In genomic region chr2:155679586-155680110, GRCm38 (mm10) we compare ENCODE assay signal across 24 mouse cellular contexts. TPM values are rescaled to one million over a fixed set of nuclear protein-coding genes. Genes with fewer than 3 reads are reported as not detected.
DNase-seq lines count a peak whose midpoint lies in the region; ATAC-seq and TF ChIP-seq lines count a peak whose summit lies in the region.
"Had no signal": no experiment of that assay in that cellular context is flagged by ENCODE, and none has a peak within 500 bp of the region (broad histone marks: within the 10 kb centered on the region; RNA-seq: fewer than 3 reads in every experiment).

No protein-coding gene starts in this region.

- H3K27ac ChIP-seq in heart, postnatal 0 days (ENCODE audit: low read depth), result peak overlapping the region; percentile 46; the same call in 1 of the 2 replicates
- H3K27ac ChIP-seq: embryonic facial prominence, embryonic 12.5 days; forebrain, embryonic 15.5 days; hindbrain, embryonic 15.5 days; limb, embryonic 13.5 days; liver, embryonic 14.5 days; midbrain, embryonic 15.5 days had no signal

- H3K4me1 ChIP-seq in heart, postnatal 0 days (ENCODE audit: control insufficient read depth, insufficient read depth), result no peaks in the 10 kb centered on the region
- H3K4me1 ChIP-seq: embryonic facial prominence, embryonic 12.5 days; forebrain, embryonic 15.5 days had no signal

- intact Hi-C loops in heart, postnatal 25 days (cut with DNase I), result no loop called here

- H3K36me3 ChIP-seq in heart, postnatal 0 days (replicated peaks; ENCODE audit: control insufficient read depth, insufficient read depth, low read length), result no peaks in the 10 kb centered on the region
- H3K36me3 ChIP-seq: embryonic facial prominence, embryonic 12.5 days; forebrain, embryonic 15.5 days; hindbrain, embryonic 15.5 days; midbrain, embryonic 15.5 days had no signal

- H3K9me3 ChIP-seq in heart, postnatal 0 days (replicated peaks; ENCODE audit: control insufficient read depth, low read length), result no peaks in the 10 kb centered on the region
- H3K9me3 ChIP-seq: embryonic facial prominence, embryonic 12.5 days; forebrain, embryonic 15.5 days; hindbrain, embryonic 15.5 days; limb, embryonic 13.5 days; midbrain, embryonic 15.5 days had no signal

- TF ChIP-seq EP300 in heart, postnatal 0 days (IDR thresholded peaks at IDR 0.05; ENCODE audit: low read depth), result no peak

- no peaks in the 10 kb centered on the region for H3K27me3 ChIP-seq in heart, postnatal 0 days (ENCODE audit: control insufficient read depth, insufficient read depth, low read length)
- H3K27me3 ChIP-seq: embryonic facial prominence, embryonic 12.5 days; forebrain, embryonic 15.5 days; hindbrain, embryonic 15.5 days; limb, embryonic 13.5 days; midbrain, embryonic 15.5 days had no signal

- H3K4me3 ChIP-seq in heart, postnatal 0 days (ENCODE audit: low read depth, low read length), result no peak overlapping the region
- H3K4me3 ChIP-seq: embryonic facial prominence, embryonic 12.5 days; forebrain, embryonic 15.5 days; hindbrain, embryonic 15.5 days; limb, embryonic 13.5 days; midbrain, embryonic 15.5 days had no signal

- DNase-seq in heart, postnatal 0 days (ENCODE audit: low spot score), result no peak
- DNase-seq in heart, postnatal 25 days (ENCODE audit: low spot score), result no peak
- peak; percentile 54 to 69 for DNase-seq in thymus, postnatal 36 days
- DNase-seq in layer of hippocampus, adult 8-10 months (ENCODE audit: low spot score in 2 of 2), result no peak
- DNase-seq: adrenal gland, postnatal 10 days; B cell, adult 2 months; kidney, adult 18-20 months; kidney, postnatal 10 days; layer of hippocampus, adult 9-11 months had no signal

- ATAC-seq in heart, postnatal 0 days (ENCODE audit: insufficient read depth, low read depth), result no peak
- peak; percentile 86 for ATAC-seq in CD4-positive, CD25-positive, alpha-beta regulatory T cell, adult 4 months
- ATAC-seq in neutrophil, adult 5-6 weeks (ENCODE audit: extremely low read depth, insufficient number of reproducible peaks, low FRiP score, poor library complexity, severe bottlenecking), result peak; percentile 48; the same call in 1 of the 2 replicates
- no peak for ATAC-seq in monocyte, adult 5-6 weeks (replicated peaks; ENCODE audit: insufficient number of reproducible peaks, low FRiP score, low TSS enrichment, poor library complexity, severe bottlenecking)
- ATAC-seq: forebrain, embryonic 15.5 days; midbrain, embryonic 15.5 days had no signal

- no peak overlapping the region for H3K9ac ChIP-seq in heart, postnatal 0 days (replicated peaks; ENCODE audit: low read depth, low read length)
- H3K9ac ChIP-seq: embryonic facial prominence, embryonic 12.5 days; forebrain, embryonic 15.5 days; hindbrain, embryonic 15.5 days; limb, embryonic 13.5 days; liver, embryonic 14.5 days; midbrain, embryonic 15.5 days had no signal

- 85% methylated on average over 4 of the region's 4 CpGs for WGBS in heart, postnatal 0 days

- TF ChIP-seq CTCF in heart, postnatal 0 days (IDR thresholded peaks at IDR 0.05; ENCODE audit: low read depth), result no peak

- no peak overlapping the region; the same call in 1 of the 2 replicates for H3K4me2 ChIP-seq in heart, postnatal 0 days (ENCODE audit: low read depth, low read length)
- H3K4me2 ChIP-seq: embryonic facial prominence, embryonic 12.5 days; forebrain, embryonic 15.5 days; hindbrain, embryonic 15.5 days; limb, embryonic 13.5 days; midbrain, embryonic 15.5 days had no signal

RNA-seq across cellular contexts. Expression of gene Trpc4ap, which starts 12.5 kb away (rescaled TPM):
- total RNA-seq in heart, postnatal 0 days (2014; rRNA removed; ENCODE audit: low replicate concordance), result 83.8 and 84.8 TPM in 2 replicates
- 67.0 and 70.5 TPM in 2 replicates for polyA plus RNA-seq in heart, postnatal 0 days (2015; fragmentation: Nextera tagmentation; extraction: Ambion mirVana)
- 10 to 100 TPM; 82.1 to 82.5 TPM for total RNA-seq in heart, postnatal 25 days (2021)
- polyA plus RNA-seq in CD4-positive, CD25-positive, alpha-beta regulatory T cell, adult 4 months (2017; shearing (Covaris generic)), result 10 to 100 TPM; 35.3 to 44.4 TPM
- total RNA-seq in neutrophil, adult 5-6 weeks (2017), result 163 and 181 TPM in 2 replicates
- 98.1 to 149 TPM (median 116 TPM) in 3 replicates for total RNA-seq in monocyte, adult 5-6 weeks (2017)
- 100 to 1,000 TPM; 158 to 175 (median 167) TPM for total RNA-seq in layer of hippocampus, adult 8-10 months (2022)

RNA-seq across cellular contexts. Expression of gene Edem2, which starts 49.6 kb away (rescaled TPM):
- 9.7 and 18.4 TPM in 2 replicates for total RNA-seq in heart, postnatal 0 days (2014; rRNA removed; ENCODE audit: low replicate concordance)
- 14.8 and 18.1 TPM in 2 replicates for polyA plus RNA-seq in heart, postnatal 0 days (2015; fragmentation: Nextera tagmentation; extraction: Ambion mirVana)
- 1 to 10 TPM; 7.0 to 7.1 TPM for total RNA-seq in heart, postnatal 25 days (2021)
- 10 to 100 TPM; 44.7 to 59.3 TPM for polyA plus RNA-seq in CD4-positive, CD25-positive, alpha-beta regulatory T cell, adult 4 months (2017; shearing (Covaris generic))
- 32.8 and 38.7 TPM in 2 replicates for total RNA-seq in neutrophil, adult 5-6 weeks (2017)
- total RNA-seq in monocyte, adult 5-6 weeks (2017), result 28.7 to 43.2 TPM (median 37.4 TPM) in 3 replicates
- total RNA-seq in layer of hippocampus, adult 8-10 months (2022), result 10 to 100 TPM; 23.9 to 33.5 (median 27.8) TPM

RNA-seq across cellular contexts. Expression of gene Gm17581, which starts 56.0 kb away (rescaled TPM):
- total RNA-seq in heart, postnatal 0 days (2014; rRNA removed; ENCODE audit: low replicate concordance), result not detected in 2 replicates
- not detected in 2 replicates for polyA plus RNA-seq in heart, postnatal 0 days (2015; fragmentation: Nextera tagmentation; extraction: Ambion mirVana)
- not detected for total RNA-seq in heart, postnatal 25 days (2021)
- not detected for polyA plus RNA-seq in CD4-positive, CD25-positive, alpha-beta regulatory T cell, adult 4 months (2017; shearing (Covaris generic))
- total RNA-seq in neutrophil, adult 5-6 weeks (2017), result not detected in 2 replicates
- not detected in 3 replicates for total RNA-seq in monocyte, adult 5-6 weeks (2017)
- total RNA-seq in layer of hippocampus, adult 8-10 months (2022), result not detected
- total RNA-seq: adrenal gland, postnatal 10 days; heart, adult 8-10 months; left cerebral cortex, adult 8-10 months; MEL had no signal
- polyA plus RNA-seq: cortical plate, adult 2 months; embryonic facial prominence, embryonic 12.5 days; forebrain, embryonic 15.5 days; heart, embryonic 16.5 days; hindbrain, embryonic 15.5 days; limb, embryonic 13.5 days; liver, embryonic 14.5 days; lung, embryonic 16.5 days; midbrain, embryonic 15.5 days had no signal

Comparison
In these comparisons a context has a peak if more than half of its experiments do, and no peak if none do; other contexts are left out.
1. ATAC-seq: peak in CD4-positive, CD25-positive, alpha-beta regulatory T cell, adult 4 months (single experiment) and neutrophil, adult 5-6 weeks (single experiment); none in heart, postnatal 0 days (single experiment) and monocyte, adult 5-6 weeks (single experiment).
2. DNase-seq: peak in thymus, postnatal 36 days (2 of 2); none in heart, postnatal 0 days (single experiment), heart, postnatal 25 days (single experiment) and layer of hippocampus, adult 8-10 months (0 of 2).